ENCODE assay signal across 9 mouse cellular contexts in the genomic region with DNA sequence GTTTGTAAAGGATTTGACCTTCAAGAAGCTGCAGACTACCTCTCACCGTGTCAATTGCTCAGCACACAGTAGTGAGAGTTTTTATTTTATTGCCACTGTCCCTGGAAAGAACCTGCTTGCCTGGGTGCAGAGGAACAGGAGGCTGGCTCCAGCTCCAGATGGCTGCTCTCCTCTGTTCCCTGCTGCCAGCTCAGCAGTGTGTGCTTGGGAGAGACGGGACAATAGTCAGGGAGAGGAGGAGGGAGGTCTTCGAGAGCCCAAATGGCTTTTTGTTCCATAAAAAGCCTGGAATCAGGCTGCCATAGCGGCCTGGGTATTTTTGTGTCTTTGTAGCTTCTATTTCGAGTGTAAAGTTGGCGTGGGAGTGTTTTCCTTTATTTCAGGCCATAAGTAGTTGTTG. TPM values are rescaled to one million over a fixed set of nuclear protein-coding genes. Genes with fewer than 3 reads are reported as not detected.
DNase-seq lines count a peak whose midpoint lies in the region; ATAC-seq and TF ChIP-seq lines count a peak whose summit lies in the region.
"Had no signal": no experiment of that assay in that cellular context is flagged by ENCODE, and none has a peak within 500 bp of the region (broad histone marks: within the 10 kb centered on the region; RNA-seq: fewer than 3 reads in every experiment).

No protein-coding gene starts in this region.

- no peaks in the 10 kb centered on the region for H3K36me3 ChIP-seq in hindbrain, embryonic 15.5 days
- no peaks in the 10 kb centered on the region for H3K36me3 ChIP-seq in midbrain, embryonic 11.5 days (ENCODE audit: control insufficient read depth, insufficient read depth, low read length)
- no peaks in the 10 kb centered on the region for H3K36me3 ChIP-seq in stomach, postnatal 0 days (ENCODE audit: control insufficient read depth, insufficient read depth, low read length)
- H3K36me3 ChIP-seq: liver, embryonic 13.5 days had no signal

- no peak overlapping the region for H3K4me2 ChIP-seq in hindbrain, embryonic 15.5 days
- H3K4me2 ChIP-seq in midbrain, embryonic 11.5 days = no peak overlapping the region
- no peak overlapping the region for H3K4me2 ChIP-seq in stomach, postnatal 0 days (replicated peaks; ENCODE audit: low read depth)
- H3K4me2 ChIP-seq: liver, embryonic 13.5 days had no signal

- H3K27me3 ChIP-seq in hindbrain, embryonic 15.5 days = no peaks in the 10 kb centered on the region
- no peaks in the 10 kb centered on the region for H3K27me3 ChIP-seq in midbrain, embryonic 11.5 days (ENCODE audit: control insufficient read depth, insufficient read depth, low read length)
- no peaks in the 10 kb centered on the region for H3K27me3 ChIP-seq in stomach, postnatal 0 days (ENCODE audit: control insufficient read depth, insufficient read depth, low read length)
- H3K27me3 ChIP-seq: liver, embryonic 13.5 days had no signal

- peak overlapping the region; percentile 27; the same call in 1 of the 2 replicates for H3K27ac ChIP-seq in hindbrain, embryonic 15.5 days (replicated peaks)
- H3K27ac ChIP-seq in midbrain, embryonic 11.5 days (ENCODE audit: low read depth, low read length) = no peak overlapping the region; the same call in 1 of the 2 replicates
- peak overlapping the region; percentile 67 for H3K27ac ChIP-seq in stomach, postnatal 0 days (replicated peaks)
- H3K27ac ChIP-seq: liver, embryonic 13.5 days had no signal

- peak; percentile 56; the same call in 1 of the 2 replicates for ATAC-seq in hindbrain, embryonic 15.5 days (ENCODE audit: low FRiP score, low read depth)
- peak; percentile 68 for ATAC-seq in midbrain, embryonic 11.5 days (ENCODE audit: low FRiP score)
- no peak for ATAC-seq in stomach, postnatal 0 days (ENCODE audit: low FRiP score, low TSS enrichment)
- ATAC-seq in monocyte, adult 5-6 weeks (replicated peaks; ENCODE audit: insufficient number of reproducible peaks, low FRiP score, low TSS enrichment, poor library complexity, severe bottlenecking) = no peak

- no peak for TF ChIP-seq CTCF in stomach, postnatal 0 days (IDR thresholded peaks at IDR 0.05; ENCODE audit: low read depth)

- no peak overlapping the region for H3K9ac ChIP-seq in hindbrain, embryonic 15.5 days
- H3K9ac ChIP-seq in midbrain, embryonic 11.5 days (ENCODE audit: low read length) = no peak overlapping the region
- H3K9ac ChIP-seq in stomach, postnatal 0 days (ENCODE audit: low read length) = no peak overlapping the region
- H3K9ac ChIP-seq: liver, embryonic 13.5 days had no signal

- H3K9me3 ChIP-seq in hindbrain, embryonic 15.5 days = no peaks in the 10 kb centered on the region
- no peaks in the 10 kb centered on the region for H3K9me3 ChIP-seq in midbrain, embryonic 11.5 days (ENCODE audit: control insufficient read depth, low read length)
- H3K9me3 ChIP-seq in stomach, postnatal 0 days (ENCODE audit: control insufficient read depth, low read length) = no peaks in the 10 kb centered on the region
- H3K9me3 ChIP-seq: liver, embryonic 13.5 days had no signal

- 0 out of 2 replicates have a peak, but pooled peaks cover 5% of the 10 kb centered on the region for H3K4me1 ChIP-seq in hindbrain, embryonic 15.5 days (replicated peaks)
- no peaks in the 10 kb centered on the region for H3K4me1 ChIP-seq in midbrain, embryonic 11.5 days (ENCODE audit: control insufficient read depth, insufficient read depth, low read length)
- H3K4me1 ChIP-seq in stomach, postnatal 0 days (replicated peaks; ENCODE audit: control insufficient read depth, insufficient read depth) = 0 out of 2 replicates have a peak, but pooled peaks cover 2% of the 10 kb centered on the region
- H3K4me1 ChIP-seq: liver, embryonic 13.5 days had no signal

- intact Hi-C loops in heart, postnatal 25 days (cut with DNase I) = loop anchor here (10.0 kb wide), 1 partner anchor 240 kb away; no protein-coding TSS in a partner anchor

- no peak overlapping the region for H3K4me3 ChIP-seq in hindbrain, embryonic 15.5 days
- no peak overlapping the region for H3K4me3 ChIP-seq in midbrain, embryonic 11.5 days (ENCODE audit: low read depth, low read length)
- H3K4me3 ChIP-seq in stomach, postnatal 0 days (ENCODE audit: low read depth, low read length) = no peak overlapping the region
- H3K4me3 ChIP-seq: liver, embryonic 13.5 days had no signal

- peak; percentile 94 for DNase-seq in heart, adult 11 months
- no peak for DNase-seq in heart, postnatal 25 days (ENCODE audit: low spot score)
- peak; percentile 78 to 91 for DNase-seq in frontal cortex, adult 2 months (ENCODE audit: extremely low spot score in 1 of 2, low spot score in 1 of 2)
- DNase-seq in midbrain, embryonic 11.5 days (ENCODE audit: low spot score, missing footprints) = peak; percentile 84
- no peak for DNase-seq in stomach, postnatal 0 days (ENCODE audit: low spot score)
- no peak for DNase-seq in testis, postnatal 10 days (ENCODE audit: low spot score)
- DNase-seq: liver, embryonic 13.5 days had no signal

- no peak for TF ChIP-seq EP300 in stomach, postnatal 0 days (optimal IDR thresholded peaks at IDR 0.05)

- WGBS in hindbrain, embryonic 15.5 days = 20% methylated on average over 6 of the region's 6 CpGs
- WGBS in midbrain, embryonic 11.5 days = 26% methylated on average over 6 of the region's 6 CpGs
- WGBS in stomach, postnatal 0 days = 21% methylated on average over 6 of the region's 6 CpGs

RNA-seq across cellular contexts. Expression of gene Olfr987, which starts 54.5 kb away (rescaled TPM):
- total RNA-seq in heart, postnatal 25 days (2021) = not detected
- 0.06 and 0.08 TPM in 2 replicates for polyA plus RNA-seq in frontal cortex, adult 2 months (2012; rRNA removed)
- polyA plus RNA-seq in hindbrain, embryonic 15.5 days (2015; fragmentation: Nextera tagmentation; extraction: Ambion mirVana) = not detected in 2 replicates
- not detected in 2 replicates for polyA plus RNA-seq in midbrain, embryonic 11.5 days (2014; fragmentation: Nextera tagmentation; extraction: Ambion mirVana)
- polyA plus RNA-seq in stomach, postnatal 0 days (2015; fragmentation: Nextera tagmentation; extraction: Ambion mirVana) = not detected in 2 replicates
- total RNA-seq in monocyte, adult 5-6 weeks (2017) = not detected in 3 replicates
- polyA plus RNA-seq: liver, embryonic 13.5 days had no signal

Comparison
In these comparisons a context has a peak if more than half of its experiments do, and no peak if none do; other contexts are left out.
1. DNase-seq: peak in heart, adult 11 months (single experiment), frontal cortex, adult 2 months (2 of 2) and midbrain, embryonic 11.5 days (single experiment); none in heart, postnatal 25 days (single experiment), stomach, postnatal 0 days (single experiment) and testis, postnatal 10 days (single experiment).
2. ATAC-seq: peak in hindbrain, embryonic 15.5 days (single experiment) and midbrain, embryonic 11.5 days (single experiment); none in stomach, postnatal 0 days (single experiment) and monocyte, adult 5-6 weeks (single experiment).